Mouse (Mus musculus): Measurements from ENCODE around the gene Hspg2.

GRCm38 (mm10) chr4:137527368-137527767 lies 58.8 kb downstream of the Hspg2 start:
- TF ChIP-seq CTCF (IDR thresholded peaks at IDR 0.05; ENCODE audit: low read depth) (no peak), EP300 (IDR thresholded peaks at IDR 0.05; ENCODE audit: low read depth) (no peak)
